Mouse (Mus musculus): Measurements from ENCODE around the gene Olfr860. TPM values are rescaled to one million over a fixed set of nuclear protein-coding genes. Genes with fewer than 3 reads are reported as not detected.
"Not testable (repeated sequence)": the region's sequence is repeated elsewhere in the genome, so short reads cannot be mapped to it uniquely, and the experiment has no call there.

Gene Olfr860
- polyA plus RNA-seq (2014; fragmentation: Nextera tagmentation; extraction: Ambion mirVana), result not detected in 2 replicates

DNA sequence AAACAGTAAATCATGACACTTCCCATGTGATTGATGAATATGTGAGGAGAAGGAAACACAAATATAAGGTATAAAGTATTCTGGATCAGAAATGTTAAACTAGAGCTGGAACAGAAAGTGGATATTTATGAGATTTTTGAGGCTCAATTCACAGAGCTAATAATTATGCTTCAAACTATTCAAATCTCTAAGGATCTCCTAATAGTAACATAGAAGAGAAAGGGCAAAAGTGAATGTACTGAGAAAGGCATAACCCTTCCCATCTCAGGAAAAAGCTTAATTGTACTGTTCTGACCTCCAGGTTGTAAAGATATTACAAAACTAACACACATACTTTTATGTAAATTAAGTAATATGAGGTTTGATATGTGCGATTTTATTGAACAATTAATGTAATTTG is at the start of gene Olfr860:
Gene Olfr860 (minus strand): TSS at position 101 of the 400 bp plus-strand sequence.
- ATAC-seq (ENCODE audit: low read depth), result no peak
- Histone ChIP-seq H3K4me2 (ENCODE audit: low read depth, low read length) (no peak within 1 kb of the TSS), H3K4me1 (ENCODE audit: control insufficient read depth, insufficient read depth, low read length) (no peaks in the 10 kb centered on the region), H3K27ac (ENCODE audit: low read depth, low read length) (no peak within 1 kb of the TSS), H3K4me3 (ENCODE audit: low read depth, low read length) (no peak within 1 kb of the TSS), H3K9ac (replicated peaks; ENCODE audit: low read depth, low read length) (no peak within 1 kb of the TSS), H3K9me3 (ENCODE audit: control insufficient read depth, low read length) (no peaks in the 10 kb centered on the region), H3K36me3 (ENCODE audit: control insufficient read depth, insufficient read depth, low read length) (no peaks in the 10 kb centered on the region), H3K27me3 (ENCODE audit: control insufficient read depth, insufficient read depth, low read length) (no peaks in the 10 kb centered on the region)
- WGBS, result 81% methylated on average over 1 of the region's 1 CpGs

DNA sequence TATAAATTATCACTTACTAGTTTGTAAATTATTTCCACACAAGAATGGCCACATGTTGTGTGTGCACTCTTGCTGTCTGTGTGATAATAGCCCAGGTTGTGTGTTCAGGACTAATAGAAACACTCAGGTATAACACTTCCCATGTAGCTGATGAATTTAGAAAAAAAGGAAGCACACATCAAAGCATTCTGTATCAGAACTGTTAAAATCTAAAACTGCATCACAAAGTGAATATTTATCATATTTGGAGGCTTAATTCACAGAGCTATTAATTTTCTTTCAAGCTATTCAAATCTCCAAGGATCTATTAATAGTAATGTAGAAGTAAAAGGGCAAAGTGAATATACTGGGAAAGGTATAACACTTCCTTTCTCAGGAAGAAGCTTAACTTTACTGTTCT is 38.4 kb upstream of the Olfr860 start, which contains the start of gene Olfr862:
Gene Olfr862 (minus strand): TSS at position 101 of the 400 bp plus-strand sequence.
- H3K27me3 ChIP-seq (ENCODE audit: control insufficient read depth, insufficient read depth, low read length), result no peaks in the 10 kb centered on the region
- H3K4me2 ChIP-seq (ENCODE audit: low read depth, low read length), result no peak within 1 kb of the TSS
- peaks cover 3% of the 10 kb centered on the region for H3K9me3 ChIP-seq (ENCODE audit: control insufficient read depth, low read length)
- no peak within 1 kb of the TSS for H3K9ac ChIP-seq (replicated peaks; ENCODE audit: low read depth, low read length)
- H3K4me3 ChIP-seq (ENCODE audit: low read depth, low read length), result no peak within 1 kb of the TSS
- H3K36me3 ChIP-seq (ENCODE audit: control insufficient read depth, insufficient read depth, low read length), result no peaks in the 10 kb centered on the region
- no peak within 1 kb of the TSS for H3K27ac ChIP-seq (ENCODE audit: low read depth, low read length)
- no peak for ATAC-seq (ENCODE audit: low read depth)
- no peaks in the 10 kb centered on the region for H3K4me1 ChIP-seq (ENCODE audit: control insufficient read depth, insufficient read depth, low read length)

DNA sequence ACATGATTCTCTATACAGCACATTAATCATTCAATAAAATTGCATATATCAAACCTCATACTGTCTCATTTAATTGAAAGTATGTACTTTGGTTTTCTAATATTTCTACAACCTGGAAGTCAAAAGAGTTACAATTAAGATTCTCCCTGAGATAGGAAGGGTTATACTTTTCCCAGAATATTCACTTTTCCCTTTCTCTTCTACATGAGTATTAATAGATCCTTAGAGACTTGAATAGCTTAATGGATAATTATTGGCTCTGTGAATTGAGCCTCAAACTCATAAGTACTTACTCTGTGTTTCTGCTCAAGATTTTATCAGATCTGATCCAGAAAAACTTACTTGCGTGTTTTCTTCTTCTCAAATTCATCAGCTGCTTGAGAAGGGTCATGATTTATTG is 44.9 kb downstream of the Olfr860 start, which contains the start of gene Olfr859:
Gene Olfr859 (plus strand): TSS at position 301 of the 400 bp plus-strand sequence.
- H3K9me3 ChIP-seq (ENCODE audit: control insufficient read depth, low read length); H3K36me3 ChIP-seq (ENCODE audit: control insufficient read depth, insufficient read depth, low read length); ATAC-seq (ENCODE audit: low read depth); H3K4me2 ChIP-seq (ENCODE audit: low read depth, low read length); H3K27me3 ChIP-seq (ENCODE audit: control insufficient read depth, insufficient read depth, low read length); H3K4me3 ChIP-seq (ENCODE audit: low read depth, low read length); H3K4me1 ChIP-seq (ENCODE audit: control insufficient read depth, insufficient read depth, low read length); H3K9ac ChIP-seq (replicated peaks; ENCODE audit: low read depth, low read length); H3K27ac ChIP-seq (ENCODE audit: low read depth, low read length): not testable (repeated sequence)
- 70% methylated on average over 1 of the region's 1 CpGs for WGBS

DNA sequence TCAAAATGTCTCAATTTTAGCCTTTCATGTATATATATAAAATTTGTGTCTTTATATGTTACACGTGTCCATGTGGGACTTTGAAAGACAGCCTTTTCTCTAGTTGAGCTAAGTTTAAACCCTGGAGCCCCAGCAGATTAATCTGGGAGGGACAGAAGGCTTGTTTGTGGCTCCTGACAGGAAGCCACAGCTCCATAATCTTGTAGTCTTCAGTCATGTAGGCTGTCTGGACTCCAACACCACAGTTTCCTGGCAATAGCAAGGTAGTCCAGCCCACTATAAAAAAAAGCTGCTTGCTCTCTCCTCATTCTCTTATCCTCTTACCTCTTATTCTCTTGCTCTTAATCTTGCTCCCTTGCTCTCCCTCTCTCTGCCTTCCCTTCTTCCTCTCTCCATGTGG is 46.5 kb downstream of the Olfr860 start:
- 79% methylated on average over 1 of the region's 1 CpGs for WGBS
- Histone ChIP-seq H3K9me3 (ENCODE audit: control insufficient read depth, low read length) (no peaks in the 10 kb centered on the region; the same call in 1 of the 2 replicates), H3K4me1 (ENCODE audit: control insufficient read depth, insufficient read depth, low read length) (no peaks in the 10 kb centered on the region), H3K4me2 (ENCODE audit: low read depth, low read length) (no peak overlapping the region), H3K36me3 (ENCODE audit: control insufficient read depth, insufficient read depth, low read length) (no peaks in the 10 kb centered on the region), H3K4me3 (ENCODE audit: low read depth, low read length) (no peak overlapping the region), H3K27me3 (ENCODE audit: control insufficient read depth, insufficient read depth, low read length) (no peaks in the 10 kb centered on the region), H3K9ac (replicated peaks; ENCODE audit: low read depth, low read length) (no peak overlapping the region), H3K27ac (ENCODE audit: low read depth, low read length) (no peak overlapping the region)
- ATAC-seq (ENCODE audit: low read depth), result no peak

Other genes starting within 250 kb of the Olfr860 start
- 37.6 and 41.8 TPM in 2 replicates for gene Zfp317, start 227.6 kb downstream of the Olfr860 start, polyA plus RNA-seq (2014; fragmentation: Nextera tagmentation; extraction: Ambion mirVana)
- gene Olfr857, start 140.3 kb downstream of the Olfr860 start, polyA plus RNA-seq (2014; fragmentation: Nextera tagmentation; extraction: Ambion mirVana), result not detected in 2 replicates
- not detected in 2 replicates for gene Olfr58, start 69.5 kb downstream of the Olfr860 start, polyA plus RNA-seq (2014; fragmentation: Nextera tagmentation; extraction: Ambion mirVana)
- not detected in 2 replicates for gene Olfr859, start 44.8 kb downstream of the Olfr860 start, polyA plus RNA-seq (2014; fragmentation: Nextera tagmentation; extraction: Ambion mirVana)
- gene Olfr862, start 38.3 kb upstream of the Olfr860 start, polyA plus RNA-seq (2014; fragmentation: Nextera tagmentation; extraction: Ambion mirVana), result not detected in 2 replicates
- gene Olfr77, start 67.1 kb upstream of the Olfr860 start, polyA plus RNA-seq (2014; fragmentation: Nextera tagmentation; extraction: Ambion mirVana), result 0.15 and 0.20 TPM in 2 replicates
- not detected in 2 replicates for gene Olfr866, start 178.3 kb upstream of the Olfr860 start, polyA plus RNA-seq (2014; fragmentation: Nextera tagmentation; extraction: Ambion mirVana)
- not detected in 2 replicates for gene Olfr867, start 207.8 kb upstream of the Olfr860 start, polyA plus RNA-seq (2014; fragmentation: Nextera tagmentation; extraction: Ambion mirVana)
- gene Olfr868, start 248.9 kb upstream of the Olfr860 start, polyA plus RNA-seq (2014; fragmentation: Nextera tagmentation; extraction: Ambion mirVana), result not detected in 2 replicates

Data from neural tube, embryonic 14.5 days (tissue).